Mouse (Mus musculus) lung, postnatal 0 days (tissue): ENCODE results near the gene Ppp2r1b. TPM values are rescaled to one million over a fixed set of nuclear protein-coding genes. Genes with fewer than 3 reads are reported as not detected.

Experiments used
- ATAC-seq: fragments of 200-750 bp; cut with Nextera tagmentation; 2 replicates; pipeline ENCODE4 v1.8.0; 2017; ENCODE audit warnings: moderate library complexity
- DNase-seq: peaks from one replicate; pipeline ENCODE4 v3.0.0-alpha.2; 2016; ENCODE audit warnings: low spot score
- H3K27ac ChIP-seq: fragments of 300-500 bp; sonication (generic); 2 replicates; pipeline ENCODE4 v1.5.1; 2014; ENCODE audit warnings: antibody characterized with exemption, mild to moderate bottlenecking, low read length, mixed read lengths
- H3K27me3 ChIP-seq: fragments of 300-500 bp; sonication (generic); replicated peaks from 2 replicates; pipeline ENCODE4 v1.6.1; 2014; ENCODE audit warnings: low read length, mixed read lengths; ENCODE audit not compliant: insufficient read depth
- H3K36me3 ChIP-seq: fragments of 300-500 bp; sonication (generic); 2 replicates; pipeline ENCODE4 v1.6.1; 2014; ENCODE audit warnings: low read length, mixed read lengths; ENCODE audit not compliant: insufficient read depth
- H3K4me1 ChIP-seq: fragments of 300-500 bp; sonication (generic); 2 replicates; pipeline ENCODE4 v1.6.1; 2014; ENCODE audit warnings: antibody characterized with exemption, low read depth, low read length, mixed read lengths; ENCODE audit not compliant: insufficient read depth
- H3K4me2 ChIP-seq: fragments of 300-500 bp; sonication (generic); replicated peaks from 2 replicates; pipeline ENCODE4 v1.6.1; 2014; ENCODE audit warnings: low read depth, mild to moderate bottlenecking, low read length, moderate library complexity, mixed read lengths
- H3K4me3 ChIP-seq: fragments of 300-500 bp; sonication (generic); 2 replicates; pipeline ENCODE4 v1.5.1; 2014; ENCODE audit warnings: low read depth, low read length
- H3K9ac ChIP-seq: fragments of 300-500 bp; sonication (generic); replicated peaks from 2 replicates; pipeline ENCODE4 v1.6.1; 2014; ENCODE audit warnings: low read depth, mild to moderate bottlenecking
- H3K9me3 ChIP-seq: fragments of 300-500 bp; sonication (generic); 2 replicates; pipeline ENCODE4 v1.6.1; 2016; ENCODE audit warnings: low read length, mixed read lengths
- CTCF ChIP-seq: IDR thresholded peaks from 2 replicates; pipeline ENCODE4 v1.5.1; 2016; ENCODE audit warnings: antibody characterized with exemption, mild to moderate bottlenecking
- EP300 ChIP-seq: IDR thresholded peaks from 2 replicates; pipeline ENCODE4 v1.6.1; 2016; ENCODE audit warnings: antibody characterized with exemption, mild to moderate bottlenecking, control low read depth
- WGBS: fragments of 180-500 bp; shearing (Covaris S2); extraction: QIAGEN DNeasy Blood & Tissue Kit; methylation state at CpG from one replicate; pipeline ENCODE4 v1.1.7; 2014; 5-methylcytosine and 5-hydroxymethylcytosine counted together
- polyA plus RNA-seq: library from polyadenylated mRNA; unstranded; fragments of >200 nt; fragmentation: Nextera tagmentation; extraction: Ambion mirVana; gene quantifications from 2 replicates; pipeline ENCODE4 v1.2.1, GENCODE M21; 2015

Gene Ppp2r1b
- 26.0 and 28.4 TPM in 2 replicates for polyA plus RNA-seq

DNA sequence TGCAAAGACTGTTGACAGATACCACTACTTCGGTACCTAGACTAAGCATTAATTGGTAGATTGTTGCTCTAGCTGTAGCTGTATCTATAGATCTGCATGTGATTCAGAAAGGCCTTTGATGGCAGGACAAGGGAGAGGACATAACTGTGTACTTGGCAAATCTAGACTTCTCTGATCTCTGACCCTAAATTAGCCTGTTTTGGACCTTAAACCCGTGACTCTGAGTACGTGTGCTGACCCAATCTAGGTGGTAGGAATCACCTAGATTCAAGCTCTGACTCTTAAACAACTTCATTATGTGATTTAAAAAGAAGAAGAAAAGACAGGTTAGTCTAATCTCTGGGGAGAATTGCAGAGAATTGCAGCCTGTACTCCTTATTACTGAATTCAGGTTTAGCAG, at the start of gene Ppp2r1b:
TSS of gene Ppp2r1b (plus strand) at position 221 of the 400 bp plus-strand sequence.
- H3K27me3 ChIP-seq, result no peaks in the 10 kb centered on the region
- ATAC-seq (no peak), DNase-seq (no peak)
- peaks cover 4% of the 10 kb centered on the region; the same call in 1 of the 2 replicates for H3K4me1 ChIP-seq
- H3K9ac ChIP-seq, result no peak within 1 kb of the TSS
- no peak within 1 kb of the TSS for H3K27ac ChIP-seq
- H3K9me3 ChIP-seq, result no peaks in the 10 kb centered on the region
- no peak for TF ChIP-seq EP300
- TF ChIP-seq CTCF, result no peak
- WGBS, result 98% methylated on average over 3 of the region's 3 CpGs
- H3K4me2 ChIP-seq, result no peak within 1 kb of the TSS
- no peaks in the 10 kb centered on the region for H3K36me3 ChIP-seq
- H3K4me3 ChIP-seq, result no peak within 1 kb of the TSS

DNA sequence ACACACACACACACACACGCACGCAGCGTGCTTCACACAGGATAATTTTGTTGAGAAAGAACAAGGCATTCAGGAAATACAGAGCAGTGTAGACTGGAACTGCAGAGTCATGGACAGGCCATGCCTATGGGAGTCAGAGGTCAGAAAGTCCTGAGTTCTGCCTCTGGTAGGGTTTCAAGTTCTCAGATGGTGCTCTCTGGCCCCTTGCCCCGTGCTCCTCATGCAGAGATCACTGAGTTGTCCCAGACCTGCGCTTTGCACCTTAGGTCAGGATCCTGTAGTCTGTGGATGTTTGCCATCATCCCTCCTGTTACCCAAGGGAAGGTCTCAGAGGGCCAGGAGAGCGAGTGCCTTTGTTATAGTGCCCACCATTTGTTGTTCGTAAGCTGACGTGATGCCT, 48.3 kb upstream of the Ppp2r1b start:
- TF ChIP-seq EP300 (no peak), CTCF (no peak)
- Histone ChIP-seq H3K36me3 (peaks cover 3% of the 10 kb centered on the region; the same call in 1 of the 2 replicates), H3K27me3 (no peaks in the 10 kb centered on the region), H3K4me3 (no peak overlapping the region), H3K4me1 (no peaks in the 10 kb centered on the region), H3K4me2 (no peak overlapping the region), H3K9ac (no peak overlapping the region), H3K27ac (no peak overlapping the region), H3K9me3 (no peaks in the 10 kb centered on the region)
- DNase-seq (no peak), ATAC-seq (no peak)
- 89% methylated on average over 6 of the region's 8 CpGs for WGBS

DNA sequence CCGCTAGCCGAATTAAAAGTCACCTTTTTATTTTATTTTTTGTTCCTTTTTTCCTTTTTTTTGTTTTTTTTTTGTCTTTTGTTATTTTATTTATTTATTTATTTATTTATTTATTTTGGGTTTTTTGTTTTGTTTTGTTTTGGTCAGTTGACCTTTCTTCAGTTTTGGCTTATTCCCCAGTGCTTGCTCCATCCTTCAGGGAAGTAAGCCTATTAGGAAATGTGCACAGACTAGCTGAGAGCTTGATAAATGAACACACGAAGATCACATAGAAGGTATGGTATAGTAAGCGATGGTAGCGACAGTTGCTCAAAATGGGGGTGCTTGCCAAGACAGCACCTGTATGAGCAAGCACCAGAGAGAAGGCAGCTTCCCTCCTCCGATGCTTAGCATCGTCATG, 47.5 kb upstream of the Ppp2r1b start:
- H3K4me2 ChIP-seq, result no peak overlapping the region
- H3K36me3 ChIP-seq, result peaks cover 3% of the 10 kb centered on the region
- WGBS, result 88% methylated on average over 7 of the region's 7 CpGs
- no peaks in the 10 kb centered on the region for H3K9me3 ChIP-seq
- no peaks in the 10 kb centered on the region for H3K4me1 ChIP-seq
- no peak overlapping the region for H3K9ac ChIP-seq
- no peak for DNase-seq
- TF ChIP-seq CTCF (no peak), EP300 (no peak)
- H3K27me3 ChIP-seq, result no peaks in the 10 kb centered on the region
- no peak for ATAC-seq
- no peak overlapping the region; the same call in 1 of the 2 replicates for H3K27ac ChIP-seq
- H3K4me3 ChIP-seq, result no peak overlapping the region

DNA sequence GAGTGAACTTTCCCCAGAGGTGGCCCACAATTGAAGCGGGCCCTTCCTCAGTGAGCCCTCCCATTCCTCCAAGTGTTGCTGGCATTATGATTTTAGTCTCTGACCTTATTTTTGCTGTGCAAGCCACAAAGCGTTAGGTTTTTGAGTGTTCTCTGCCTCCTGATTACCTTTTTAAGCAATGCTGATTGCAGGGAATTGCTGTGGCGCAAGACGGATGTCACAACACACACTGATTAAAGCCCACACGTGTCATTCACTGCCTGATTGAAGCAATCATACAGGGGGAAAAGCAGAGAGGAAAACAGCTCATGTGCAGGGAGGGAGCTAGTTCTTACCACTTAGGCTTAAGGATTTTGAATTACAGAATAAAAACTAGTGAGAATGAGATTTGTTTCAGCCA, 46.7 kb upstream of the Ppp2r1b start:
- WGBS, result 64% methylated on average over 5 of the region's 5 CpGs
- peaks cover 3% of the 10 kb centered on the region for H3K36me3 ChIP-seq
- no peak overlapping the region for H3K9ac ChIP-seq
- ATAC-seq (peak; percentile 69), DNase-seq (peak; percentile 67)
- TF ChIP-seq EP300 (peak; percentile 56; the same call in 1 of the 2 replicates), CTCF (no peak)
- no peak overlapping the region for H3K4me2 ChIP-seq
- no peaks in the 10 kb centered on the region for H3K9me3 ChIP-seq
- no peaks in the 10 kb centered on the region for H3K27me3 ChIP-seq
- H3K4me3 ChIP-seq, result no peak overlapping the region
- H3K4me1 ChIP-seq, result no peaks in the 10 kb centered on the region
- H3K27ac ChIP-seq, result no peak overlapping the region; the same call in 1 of the 2 replicates

DNA sequence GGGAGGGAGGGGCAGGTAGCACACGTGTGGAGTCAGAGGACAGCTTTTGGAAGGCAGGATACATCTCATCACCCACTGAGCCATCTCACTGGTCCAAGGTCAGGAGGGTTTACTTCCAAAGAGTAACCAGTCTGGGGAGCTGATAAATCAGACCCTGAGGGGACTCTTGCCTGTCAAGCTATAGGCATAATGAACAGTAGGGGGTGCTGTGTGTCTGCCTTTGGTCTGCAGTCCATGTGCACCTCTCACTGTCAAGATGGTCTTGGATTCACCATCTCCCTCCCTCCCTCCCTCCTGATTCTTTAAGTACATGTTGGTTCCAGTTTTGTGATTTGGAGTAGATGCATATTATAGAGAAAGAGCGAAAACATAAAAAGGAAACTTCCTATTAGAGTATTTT, 44.1 kb upstream of the Ppp2r1b start:
- ATAC-seq (peak; percentile 65), DNase-seq (peak; percentile 73)
- WGBS, result 57% methylated on average over 2 of the region's 2 CpGs
- no peaks in the 10 kb centered on the region for H3K27me3 ChIP-seq
- no peak overlapping the region for H3K9ac ChIP-seq
- no peaks in the 10 kb centered on the region for H3K4me1 ChIP-seq
- H3K4me2 ChIP-seq, result no peak overlapping the region
- no peak overlapping the region for H3K27ac ChIP-seq
- TF ChIP-seq CTCF (peak; percentile 83), EP300 (no peak)
- H3K36me3 ChIP-seq, result no peaks in the 10 kb centered on the region; the same call in 1 of the 2 replicates
- no peaks in the 10 kb centered on the region for H3K9me3 ChIP-seq
- no peak overlapping the region for H3K4me3 ChIP-seq

DNA sequence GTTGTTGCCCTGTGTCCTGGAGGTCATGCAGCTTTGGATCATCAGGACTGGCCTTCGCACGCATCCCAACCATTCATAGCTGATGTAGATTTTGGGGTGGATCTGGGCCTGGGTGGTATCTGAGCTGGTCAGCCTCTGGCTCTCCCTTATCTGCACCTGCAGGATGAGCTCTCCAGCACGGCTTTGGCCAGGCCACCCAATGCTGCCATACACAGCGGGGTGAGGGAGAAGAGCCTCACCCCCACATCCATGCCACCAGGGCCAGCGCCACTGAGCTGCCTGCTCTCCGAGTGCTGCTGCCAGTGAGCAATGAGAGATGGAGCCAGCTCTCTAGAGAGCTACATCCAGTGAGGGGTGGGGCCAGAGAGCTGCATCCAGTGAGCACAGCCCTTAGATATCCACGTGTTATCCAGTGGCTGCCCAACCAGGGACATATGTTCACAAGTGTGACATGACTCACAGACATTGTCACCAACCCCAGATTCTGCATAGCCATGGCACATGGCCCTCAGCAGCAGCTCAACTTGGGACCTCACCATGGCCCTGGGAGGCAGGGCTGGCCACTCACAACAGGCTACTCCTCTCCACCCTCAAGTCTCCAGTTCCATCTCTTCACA, 41.9 kb upstream of the Ppp2r1b start:
- TF ChIP-seq CTCF, result no peak
- no peak for TF ChIP-seq EP300
- DNase-seq (no peak), ATAC-seq (peak; percentile 30; the same call in 1 of the 2 replicates)
- no peak overlapping the region for H3K9ac ChIP-seq
- H3K4me3 ChIP-seq, result no peak overlapping the region
- no peak overlapping the region for H3K27ac ChIP-seq
- no peak overlapping the region for H3K4me2 ChIP-seq
- no peaks in the 10 kb centered on the region for H3K27me3 ChIP-seq
- H3K4me1 ChIP-seq, result no peaks in the 10 kb centered on the region
- H3K9me3 ChIP-seq, result no peaks in the 10 kb centered on the region
- WGBS, result 88% methylated on average over 7 of the region's 7 CpGs
- H3K36me3 ChIP-seq, result peaks cover 5% of the 10 kb centered on the region
